Mouse (Mus musculus) cerebellum, postnatal 36 days (tissue): ENCODE measurements around the gene Tecpr1.

Experiments
- DNase-seq, 2 experiments: peaks; one replicate each; pipeline ENCODE4 v3.0.0; 2021 to 2022; ENCODE audit warnings: mixed read lengths in 2 of 2

Gene Tecpr1

GRCm38 (mm10) chr5:144223503-144223862 lies at the start of gene Tecpr1:
TSS of gene Tecpr1 (minus strand) at chr5:144223615.
- DNase-seq = peak; percentile 95 to 97

DNA sequence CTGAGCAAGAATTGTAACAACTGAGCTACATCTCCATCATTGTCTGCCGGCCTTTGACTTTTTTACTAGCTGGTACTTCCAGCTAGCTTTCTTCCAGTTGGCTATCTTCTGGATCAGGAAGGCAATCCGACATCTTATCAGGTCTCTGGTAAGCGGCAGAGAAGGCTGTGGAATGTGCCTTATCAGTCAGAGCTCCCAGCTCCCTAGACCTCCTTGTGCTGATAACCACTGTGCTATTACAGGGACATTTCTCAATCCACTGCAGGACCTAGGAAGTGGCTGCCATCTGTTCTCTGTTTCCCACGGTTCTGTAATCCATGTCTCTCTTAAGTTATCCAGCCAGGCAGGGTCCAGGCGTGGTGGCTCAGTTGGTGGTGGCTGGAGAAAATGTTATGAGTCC lies 48.4 kb upstream of the Tecpr1 start:
- DNase-seq = no peak

DNA sequence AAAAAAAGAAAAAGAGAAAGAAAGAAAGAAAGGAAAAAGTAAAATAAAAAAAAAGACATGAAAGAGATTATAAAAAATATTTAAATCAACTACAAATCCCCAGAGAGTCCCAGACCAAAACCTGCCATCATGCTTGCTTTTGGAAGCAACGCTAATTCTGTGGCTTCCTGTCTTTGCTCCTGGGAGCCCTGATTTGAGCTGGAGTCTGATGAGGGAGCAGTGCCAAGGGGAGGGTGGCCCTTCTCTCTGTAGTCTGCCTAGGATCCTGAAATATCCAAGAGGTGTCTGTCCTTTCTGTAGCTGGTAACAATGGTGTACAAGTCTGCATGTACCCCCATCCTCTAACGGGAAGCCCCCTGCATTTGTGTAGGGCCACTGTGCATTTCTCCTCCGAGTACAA lies 47.7 kb upstream of the Tecpr1 start:
- no peak for DNase-seq

GRCm38 (mm10) chr5:144270420-144270819 lies 47.0 kb upstream of the Tecpr1 start:
- DNase-seq = no peak

DNA sequence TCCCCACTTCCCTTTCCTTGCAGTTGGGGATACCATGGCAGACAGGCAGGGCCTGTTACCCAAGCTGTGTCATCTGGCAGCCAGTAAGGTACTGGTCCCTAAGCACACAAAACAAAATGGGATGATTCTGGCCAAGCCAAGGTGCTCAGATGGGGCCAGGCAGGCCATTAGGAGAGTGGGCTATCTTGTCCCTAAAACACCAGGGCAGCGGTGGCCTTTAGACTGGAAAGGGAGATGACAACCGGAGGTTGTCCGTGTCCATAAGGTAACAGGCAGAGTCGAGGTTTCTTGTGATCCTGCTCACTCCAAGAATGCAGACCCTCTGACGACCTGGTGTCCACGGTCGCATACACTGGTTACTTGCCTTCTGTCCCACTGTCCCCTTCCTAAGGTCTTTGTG lies 46.5 kb upstream of the Tecpr1 start:
- no peak for DNase-seq

- DNase-seq = peak; percentile 20 to 43
These were observed 44.3 kb upstream of the Tecpr1 start for GRCm38 (mm10) chr5:144267535-144268241.

- DNase-seq = no peak
These were observed 40.1 kb upstream of the Tecpr1 start for GRCm38 (mm10) chr5:144263496-144263895.

- DNase-seq = no peak
These were observed 39.7 kb upstream of the Tecpr1 start for GRCm38 (mm10) chr5:144263082-144263481.

DNA sequence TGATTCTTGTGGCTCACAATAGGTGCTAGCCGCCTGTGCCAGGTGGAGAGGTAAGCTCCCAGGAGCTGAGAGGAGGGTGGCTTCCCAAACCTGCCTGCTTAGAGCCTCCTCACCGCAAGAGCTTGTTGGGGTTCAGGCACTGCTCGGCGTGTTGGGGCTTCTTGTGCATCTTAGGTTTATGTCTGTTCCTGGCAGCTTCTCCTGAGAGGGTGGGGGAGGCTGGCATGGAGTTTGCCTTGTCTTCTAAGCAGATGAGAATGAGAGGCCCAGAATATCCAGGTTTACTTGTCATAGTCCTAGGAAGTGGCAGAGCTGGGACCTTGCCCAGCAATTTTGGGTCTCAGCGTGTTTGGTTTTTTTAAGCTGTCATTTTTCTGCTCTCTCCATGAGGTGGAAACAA lies 38.4 kb upstream of the Tecpr1 start:
- DNase-seq = no peak

DNA sequence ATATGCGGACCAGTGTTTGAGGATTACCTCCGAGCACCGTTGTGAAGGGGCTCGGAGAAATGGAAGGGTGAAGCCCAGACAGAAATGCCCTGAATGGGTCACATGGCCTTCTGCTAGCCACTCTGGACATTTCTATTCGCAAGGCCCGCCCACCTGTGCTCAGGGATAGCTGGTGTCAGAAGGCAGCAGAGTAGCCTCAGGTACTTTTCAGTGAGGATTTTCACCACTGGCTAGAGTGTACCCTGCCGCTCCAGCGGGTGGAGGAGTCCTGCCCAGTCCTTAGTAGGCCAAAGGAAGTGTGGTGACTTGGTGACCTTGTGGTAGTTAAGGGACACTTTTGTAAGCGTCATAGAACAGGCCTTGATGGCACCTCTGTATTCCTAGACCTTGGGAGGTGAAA lies 37.9 kb upstream of the Tecpr1 start:
- DNase-seq = no peak

GRCm38 (mm10) chr5:144260464-144260863 lies 37.0 kb upstream of the Tecpr1 start:
- DNase-seq = no peak

DNA sequence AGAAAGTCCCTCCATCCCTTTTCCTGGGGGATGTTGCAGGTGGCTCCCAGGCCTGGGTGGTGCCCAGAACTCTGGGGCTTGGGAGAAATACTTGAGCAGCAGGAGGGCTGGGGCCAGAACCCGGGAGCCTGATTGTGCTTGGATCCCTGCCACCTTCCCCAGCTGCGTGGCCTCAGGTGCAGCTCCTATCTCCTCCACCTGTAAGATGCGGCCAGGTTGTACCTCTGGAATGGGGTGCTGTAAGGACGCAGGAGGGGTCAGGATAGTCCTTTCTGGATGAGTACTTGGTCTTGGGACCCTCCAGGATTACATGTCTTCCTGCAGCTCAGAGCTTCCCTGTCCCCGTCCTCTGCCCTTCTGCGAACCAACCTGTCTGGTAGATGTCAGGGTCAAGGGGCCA lies 35.8 kb upstream of the Tecpr1 start:
- no peak for DNase-seq

GRCm38 (mm10) chr5:144258687-144259086 lies 35.3 kb upstream of the Tecpr1 start:
- no peak for DNase-seq

DNA sequence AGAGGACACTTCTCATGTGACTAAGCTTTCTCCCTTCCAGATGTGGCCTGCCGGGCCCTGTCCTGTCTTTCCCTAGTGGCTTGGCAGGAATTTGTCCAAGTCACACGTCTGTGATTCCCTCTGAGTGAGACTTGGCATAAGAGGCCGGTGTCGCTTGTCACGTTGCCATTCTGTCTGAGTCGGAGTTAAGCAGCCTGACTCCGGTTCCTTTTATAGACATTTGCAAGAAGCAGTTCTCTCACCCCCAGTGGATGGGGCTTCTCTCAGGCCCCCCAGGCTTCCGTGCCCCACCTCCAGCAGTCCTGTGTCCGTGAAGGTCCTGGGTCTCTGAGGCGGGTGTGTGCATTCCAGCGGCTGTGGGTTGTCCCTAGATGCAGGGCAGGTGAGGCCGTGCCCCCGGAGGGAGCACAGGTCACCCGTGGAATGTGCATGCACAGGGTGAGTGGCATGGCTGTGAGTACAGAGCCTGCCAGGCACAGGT lies 34.8 kb upstream of the Tecpr1 start:
- DNase-seq = peak; percentile 22 to 36

DNA sequence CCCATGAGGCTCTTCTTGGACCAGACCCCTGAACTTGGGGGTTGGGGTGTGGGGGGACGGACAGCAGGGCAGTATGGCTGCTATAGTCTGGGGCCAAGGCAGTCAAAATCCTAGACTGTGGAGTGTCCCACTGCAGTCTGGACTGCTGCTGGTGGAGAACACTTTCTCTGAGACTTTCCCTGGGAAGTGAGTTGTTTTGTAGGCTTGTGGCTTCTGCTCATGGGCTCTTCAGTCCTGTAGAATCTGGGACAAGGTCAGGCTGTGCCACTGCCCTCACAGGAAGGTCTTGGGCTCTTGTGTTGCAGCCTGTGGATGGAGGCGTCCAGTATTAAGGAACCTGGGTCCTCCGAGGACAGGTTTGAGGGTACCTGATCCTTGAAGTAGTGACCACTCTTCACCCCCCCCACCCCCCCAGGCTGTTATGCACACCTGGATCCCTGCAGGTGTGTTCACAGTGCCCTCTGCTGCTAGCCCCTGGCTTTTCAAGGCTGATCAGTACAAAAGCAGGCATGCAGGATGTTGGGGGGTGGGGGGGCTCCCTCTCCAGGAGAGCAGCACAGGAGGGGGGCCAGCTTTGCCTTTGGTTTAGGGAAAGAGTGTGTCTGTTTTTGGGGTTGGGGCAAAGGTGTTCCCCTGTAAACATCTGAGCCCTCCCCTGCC lies 34.2 kb upstream of the Tecpr1 start:
- DNase-seq = no peak

DNA sequence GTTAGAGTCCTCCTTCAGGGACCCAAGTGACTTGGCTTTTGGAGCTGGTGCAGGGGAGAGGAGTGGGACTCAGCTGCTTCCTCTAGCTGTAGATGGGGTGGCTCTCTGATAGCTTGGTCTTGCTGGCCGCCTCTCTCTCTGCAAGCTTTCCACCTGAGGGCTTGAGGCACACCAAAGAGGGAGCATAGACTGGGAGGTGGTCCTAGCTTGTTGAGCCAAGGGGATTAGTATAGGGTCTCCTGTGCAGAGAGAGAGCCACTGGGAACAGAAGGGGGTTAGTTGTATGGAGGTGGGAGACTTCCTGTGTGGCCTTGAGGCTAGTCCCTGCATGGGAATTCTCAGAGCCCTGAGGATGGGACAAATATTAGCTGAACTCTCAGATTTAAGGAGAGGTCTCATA lies 33.5 kb upstream of the Tecpr1 start:
- no peak for DNase-seq

DNA sequence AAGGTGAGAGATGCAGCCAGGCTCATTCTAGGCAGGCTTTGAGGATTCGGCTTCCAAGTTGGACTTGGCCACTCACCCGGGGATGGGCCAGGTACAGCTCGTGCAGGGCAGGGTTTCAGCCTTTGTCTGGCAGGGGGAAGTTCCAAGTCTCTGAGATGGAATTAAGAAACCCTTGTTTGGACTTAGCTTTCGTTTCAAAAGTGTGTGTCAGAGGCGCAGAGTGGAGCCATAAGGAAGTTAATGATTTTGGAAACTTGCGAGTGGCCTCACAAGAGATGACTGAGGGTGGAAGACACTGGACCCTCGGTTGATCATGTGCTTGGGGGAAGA lies 33.1 kb upstream of the Tecpr1 start:
- DNase-seq = no peak

- peak in 1 of 2 experiments; percentile 46 for DNase-seq
These were observed 32.5 kb upstream of the Tecpr1 start for GRCm38 (mm10) chr5:144255632-144256540.

GRCm38 (mm10) chr5:144254811-144255631 lies 31.6 kb upstream of the Tecpr1 start:
- DNase-seq = peak; percentile 76 to 84

GRCm38 (mm10) chr5:144254122-144254810 lies 30.9 kb upstream of the Tecpr1 start:
- no peak for DNase-seq

GRCm38 (mm10) chr5:144253212-144253611 lies 29.8 kb upstream of the Tecpr1 start:
- no peak for DNase-seq
